Mouse (Mus musculus) heart, postnatal 36 days (tissue): ENCODE data around the gene Fam76a. TPM values are rescaled to one million over a fixed set of nuclear protein-coding genes. Genes with fewer than 3 reads are reported as not detected.
"Not testable (repeated sequence)": the region's sequence is repeated elsewhere in the genome, so short reads cannot be mapped to it uniquely, and the experiment has no call there.

Experiments
- DNase-seq, 2 experiments: peaks; one replicate each; pipeline ENCODE4 v3.0.0; 2021 to 2022
- intact Hi-C: fragments of 180-260 bp; cut with DNase I; formaldehyde crosslinking; loops from one replicate; pipeline ENCODE4 v1.15.1; 2025
- total RNA-seq, 2 experiments: library from RNA; stranded (reverse); gene quantifications; 2 replicates each; pipeline ENCODE4 v1.2.3; 2021

Gene Fam76a
- total RNA-seq, 2 experiments from 2014 or later, result 42.3 to 46.4 TPM

DNA sequence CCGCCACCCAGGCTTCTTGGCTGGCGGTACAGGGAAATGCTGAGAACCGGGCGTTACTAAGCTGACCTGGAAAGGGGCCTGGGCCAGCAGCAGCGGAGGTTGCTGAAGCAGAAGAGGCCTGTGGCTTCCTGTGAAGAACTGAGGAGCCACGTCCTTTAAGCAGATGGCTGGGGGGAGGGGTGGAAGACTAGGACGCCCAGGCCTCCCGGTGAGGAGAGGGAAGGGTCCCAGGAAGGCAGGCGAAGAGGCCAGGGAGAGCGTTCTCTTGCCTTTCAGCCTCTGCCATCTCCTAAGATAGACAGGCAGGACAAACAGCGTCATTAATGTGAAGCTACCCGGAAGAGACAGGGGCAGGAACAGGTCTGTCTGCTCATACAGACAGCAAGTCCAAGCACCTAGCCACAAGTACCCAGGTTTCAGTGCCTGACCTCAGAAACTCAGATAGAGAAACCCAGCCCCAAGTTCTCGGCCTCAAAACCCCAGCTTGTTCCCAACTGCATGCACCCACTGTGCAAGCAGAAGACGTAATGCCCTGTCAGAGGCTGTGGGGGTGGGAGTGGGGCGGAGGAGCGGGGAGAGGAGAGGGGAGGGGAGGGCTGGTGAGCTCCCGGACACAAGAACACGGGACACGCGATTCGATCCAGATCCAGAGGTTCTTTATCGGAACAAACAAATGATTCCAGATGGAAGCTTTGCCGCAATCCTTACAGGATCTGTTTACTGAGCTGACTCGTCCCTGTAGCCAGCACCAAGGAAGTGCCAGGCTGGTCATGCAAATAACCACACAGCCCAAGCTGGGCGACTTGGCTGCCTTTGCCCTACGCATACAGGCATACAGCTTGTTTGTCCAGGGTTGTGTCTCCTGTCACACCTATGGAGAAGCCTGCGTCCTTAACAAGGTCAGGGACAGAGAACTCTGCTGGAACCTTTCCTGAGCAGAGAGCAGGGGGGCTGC lies 24.0 kb upstream of the Fam76a start:
- DNase-seq, result peak; percentile 53 to 67
- intact Hi-C loops, result loop anchor here (5.0 kb wide), 2 partner anchors 106 to 271 kb away; no protein-coding TSS in a partner anchor

DNA sequence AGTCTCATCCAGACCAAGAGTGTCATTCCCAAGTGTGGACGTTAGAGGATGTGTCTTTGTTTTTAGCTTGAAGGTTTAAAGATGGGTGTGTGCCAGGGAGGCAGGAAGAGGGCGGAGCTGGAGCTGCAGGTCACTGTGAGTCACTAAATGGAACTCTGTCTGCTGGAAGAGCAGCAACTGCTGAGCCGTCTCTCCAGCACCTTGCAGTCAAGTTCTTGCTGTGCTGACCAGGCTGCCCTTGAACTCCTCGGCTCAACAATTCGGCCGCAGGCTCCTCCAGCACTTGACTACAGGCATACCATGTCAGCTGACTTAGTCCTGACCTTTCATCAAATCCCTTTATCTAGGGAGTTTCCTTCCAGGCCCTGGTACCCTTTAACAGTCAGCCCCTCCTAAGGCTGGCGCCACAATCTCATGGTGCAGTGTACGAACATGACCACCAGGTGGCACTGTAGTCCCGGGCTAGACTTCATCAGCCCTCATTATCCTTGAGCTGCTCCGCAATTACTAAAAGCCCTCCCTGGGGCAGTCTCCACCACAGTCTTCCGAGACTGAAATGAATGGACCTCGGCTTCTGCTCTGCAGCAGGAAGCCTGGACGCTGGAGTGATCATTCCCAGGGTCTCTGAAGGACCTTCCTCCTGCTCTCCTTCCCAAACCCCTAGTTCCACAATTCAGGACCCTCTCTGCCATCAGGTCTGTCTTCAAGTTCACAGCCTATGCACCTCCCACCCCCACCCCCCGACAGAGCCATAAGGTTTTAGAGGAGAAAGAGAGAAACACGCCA lies 23.1 kb upstream of the Fam76a start:
- intact Hi-C loops, result loop anchor here (1.0 to 5.0 kb wide), 4 partner anchors 60 to 351 kb away; no protein-coding TSS in a partner anchor
- peak; percentile 89 to 93 for DNase-seq

DNA sequence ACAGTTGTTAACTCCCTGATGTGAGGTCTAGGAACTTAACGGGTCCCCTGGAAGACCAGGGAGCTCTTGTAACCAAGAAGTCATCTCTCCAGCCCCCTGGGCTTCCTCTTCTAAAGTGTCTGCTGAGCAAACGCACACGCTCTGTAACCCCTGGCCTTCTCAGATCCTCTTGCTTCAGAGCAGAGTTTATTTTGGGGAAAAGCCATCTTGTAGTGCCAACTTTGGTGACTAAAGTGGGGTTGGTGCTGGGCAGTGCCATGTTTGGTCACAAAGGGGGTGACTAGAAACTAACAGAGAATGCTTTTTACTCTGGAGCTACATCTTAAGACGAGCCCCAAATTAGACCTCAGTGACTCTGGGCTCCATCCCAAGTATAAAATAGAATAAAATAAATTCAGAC lies 22.4 kb upstream of the Fam76a start:
- DNase-seq, result no peak
- intact Hi-C loops, result loop anchor here (1.0 to 5.0 kb wide), 4 partner anchors 61 to 352 kb away; no protein-coding TSS in a partner anchor

DNA sequence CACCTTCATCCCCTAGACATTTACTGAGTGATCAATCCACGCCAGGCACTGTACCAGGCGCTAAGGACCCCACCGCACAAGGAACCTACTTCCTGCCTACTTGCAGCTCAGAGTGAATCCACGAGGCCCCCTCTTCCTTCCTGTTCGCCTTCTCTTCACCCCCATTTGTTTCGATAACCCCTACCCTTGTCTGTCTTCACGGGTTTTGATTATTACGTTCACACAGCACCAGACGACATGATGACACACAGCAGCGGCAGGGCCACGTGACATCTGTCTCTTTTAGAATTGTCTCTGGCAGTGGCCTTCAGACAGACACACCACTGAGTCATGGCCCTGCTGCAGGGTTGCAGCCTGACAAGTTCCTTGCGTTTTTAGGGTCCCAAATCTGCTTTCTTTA lies 21.7 kb upstream of the Fam76a start:
- DNase-seq, result no peak
- intact Hi-C loops, result loop anchor here (2.0 kb wide), 1 partner anchor 353 kb away; no protein-coding TSS in a partner anchor

DNA sequence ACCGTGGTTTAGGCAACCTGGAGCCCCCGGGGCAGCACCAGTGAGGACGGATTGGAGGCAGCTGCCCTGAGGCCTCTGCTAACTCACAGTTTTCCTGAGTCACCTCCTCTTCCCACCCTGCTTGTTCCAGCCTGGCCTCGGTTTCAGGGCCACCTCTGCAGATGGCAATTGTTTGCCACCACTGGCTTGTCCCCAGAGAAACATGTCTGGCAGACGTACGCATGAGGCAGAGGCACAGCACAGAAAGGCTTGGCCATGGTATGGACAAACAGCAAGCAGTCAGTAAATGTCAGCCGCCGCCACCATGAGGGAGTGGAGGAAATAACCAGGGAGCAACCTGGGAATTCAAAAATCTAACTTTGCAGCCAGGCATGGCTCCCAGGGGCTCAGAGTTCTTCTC lies 20.7 kb upstream of the Fam76a start:
- intact Hi-C loops, result no loop called here
- DNase-seq, result no peak

DNA sequence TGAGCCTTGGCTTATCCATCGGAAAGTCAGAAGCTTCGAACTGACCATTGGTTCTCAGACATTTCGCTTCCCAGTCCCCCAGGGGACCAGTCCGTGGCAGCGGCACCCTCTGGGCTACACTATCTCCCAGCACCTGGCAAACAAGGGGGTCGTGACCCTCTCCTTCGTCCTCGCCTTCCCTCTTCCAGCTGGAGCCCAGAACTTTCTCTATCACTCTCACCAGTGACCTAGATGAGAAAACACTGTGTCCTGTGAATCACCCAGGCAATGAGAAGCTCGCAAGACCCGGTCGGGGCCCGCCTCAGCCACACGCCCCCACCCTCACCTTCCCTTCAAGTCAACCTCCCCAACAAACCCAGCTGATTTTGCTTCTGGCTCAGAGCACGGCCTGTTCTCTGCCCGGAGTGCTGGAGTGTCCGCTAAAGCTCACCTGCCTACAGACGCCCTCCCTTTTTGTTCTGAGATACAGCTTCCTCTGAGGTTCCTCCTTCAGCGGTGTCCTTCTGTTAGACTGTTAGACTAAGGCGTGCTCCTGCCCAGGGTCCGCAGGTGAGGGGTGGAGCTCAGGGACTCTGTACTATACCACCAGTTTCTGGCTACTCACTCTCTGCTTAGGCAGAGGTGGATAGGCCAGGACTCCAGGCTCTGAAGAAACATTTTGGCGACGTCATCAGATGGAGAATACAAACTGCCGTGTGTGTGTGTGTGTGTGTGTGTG lies 18.8 kb upstream of the Fam76a start:
- intact Hi-C loops, result no loop called here
- DNase-seq, result no peak

DNA sequence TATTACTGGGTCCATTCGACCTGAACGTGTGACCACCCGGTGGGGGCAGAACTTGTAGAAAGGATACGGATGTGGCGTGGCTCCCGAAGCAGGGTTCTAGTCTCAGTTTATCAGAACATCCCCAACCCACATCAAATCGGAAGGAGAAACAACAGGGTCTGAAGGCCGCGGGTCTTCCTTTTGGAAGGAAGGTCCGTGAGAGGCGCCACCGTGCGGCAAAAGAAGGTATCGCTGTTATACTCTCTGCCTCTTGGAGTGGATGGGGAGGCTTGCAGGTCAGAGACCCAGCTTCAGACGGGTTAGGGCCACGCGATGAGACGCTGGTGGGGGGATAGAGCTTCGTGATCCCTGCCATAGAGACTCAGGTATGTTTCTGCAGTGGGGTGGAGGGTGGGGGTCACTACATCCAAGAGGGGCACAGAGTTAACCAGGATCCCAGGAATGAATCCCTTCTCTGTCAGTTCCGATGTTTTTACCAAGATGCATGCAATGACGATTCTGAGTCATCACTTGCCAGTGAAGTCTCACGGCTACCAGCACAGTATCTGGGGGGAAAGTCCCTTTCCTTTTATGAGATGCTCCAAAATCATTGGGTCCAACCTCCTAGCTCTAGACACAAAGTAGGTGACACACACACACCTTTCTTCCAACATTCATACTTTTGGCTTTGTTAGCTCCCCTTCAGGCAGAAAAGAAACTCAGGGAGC lies 17.2 kb upstream of the Fam76a start:
- peak; percentile 66 to 80 for DNase-seq
- intact Hi-C loops, result no loop called here

DNA sequence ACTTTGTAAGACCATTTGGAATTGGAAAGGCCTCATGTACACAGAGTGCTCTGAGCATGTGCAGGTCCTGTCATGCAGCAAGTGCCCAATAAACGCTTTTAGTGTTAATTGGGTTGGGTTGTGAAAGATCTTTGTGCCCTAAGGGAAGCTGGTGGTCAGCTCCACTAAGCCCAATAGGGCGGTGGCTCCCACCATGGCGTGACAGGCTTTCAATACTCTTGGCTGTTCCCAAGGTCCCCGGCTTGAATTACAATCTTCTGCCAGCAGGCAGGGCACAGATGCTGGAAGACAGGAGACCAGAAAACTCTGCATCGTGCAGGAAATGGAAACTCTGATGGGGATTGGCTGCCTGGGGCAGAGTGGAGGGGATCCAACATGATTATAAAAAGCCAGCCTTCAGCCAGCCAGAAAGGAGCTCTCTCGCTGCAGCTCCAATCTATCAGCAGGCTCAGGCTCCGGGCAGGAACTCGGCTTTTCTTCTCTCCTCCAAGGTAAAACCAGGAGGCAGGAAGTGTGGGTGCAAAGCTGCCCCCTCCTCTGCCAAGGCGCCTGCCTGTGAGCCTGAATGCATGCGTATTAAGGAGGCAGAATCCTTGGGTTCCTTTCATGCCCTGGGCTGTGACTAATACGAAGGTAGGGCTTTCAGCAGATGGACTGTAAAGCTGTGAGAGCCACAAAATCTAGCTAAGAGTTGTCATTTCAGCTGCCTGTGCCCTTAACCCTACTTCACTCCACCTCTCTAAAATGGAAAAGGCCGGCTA lies 16.0 kb upstream of the Fam76a start:
- intact Hi-C loops, result no loop called here
- DNase-seq, result no peak

DNA sequence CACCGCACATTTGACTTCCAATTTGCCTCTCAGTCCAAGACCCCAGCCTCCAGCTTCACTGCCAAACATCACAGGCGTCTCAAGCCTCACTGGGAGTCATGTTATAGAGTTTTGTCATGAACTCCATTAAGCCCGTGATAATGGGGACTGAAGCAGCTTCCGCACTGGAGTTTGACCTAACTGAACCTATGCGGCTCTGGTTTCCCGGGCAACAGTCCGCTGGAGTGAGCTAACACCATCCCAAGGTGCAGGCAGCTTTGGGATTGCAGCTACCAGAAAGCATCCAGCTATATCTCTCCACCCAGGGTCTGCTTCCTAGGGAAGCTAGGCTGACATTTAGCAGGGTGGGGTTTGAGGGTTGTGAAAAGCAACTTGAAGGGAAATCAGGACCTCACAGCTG lies 12.3 kb upstream of the Fam76a start:
- intact Hi-C loops, result no loop called here
- DNase-seq, result no peak

DNA sequence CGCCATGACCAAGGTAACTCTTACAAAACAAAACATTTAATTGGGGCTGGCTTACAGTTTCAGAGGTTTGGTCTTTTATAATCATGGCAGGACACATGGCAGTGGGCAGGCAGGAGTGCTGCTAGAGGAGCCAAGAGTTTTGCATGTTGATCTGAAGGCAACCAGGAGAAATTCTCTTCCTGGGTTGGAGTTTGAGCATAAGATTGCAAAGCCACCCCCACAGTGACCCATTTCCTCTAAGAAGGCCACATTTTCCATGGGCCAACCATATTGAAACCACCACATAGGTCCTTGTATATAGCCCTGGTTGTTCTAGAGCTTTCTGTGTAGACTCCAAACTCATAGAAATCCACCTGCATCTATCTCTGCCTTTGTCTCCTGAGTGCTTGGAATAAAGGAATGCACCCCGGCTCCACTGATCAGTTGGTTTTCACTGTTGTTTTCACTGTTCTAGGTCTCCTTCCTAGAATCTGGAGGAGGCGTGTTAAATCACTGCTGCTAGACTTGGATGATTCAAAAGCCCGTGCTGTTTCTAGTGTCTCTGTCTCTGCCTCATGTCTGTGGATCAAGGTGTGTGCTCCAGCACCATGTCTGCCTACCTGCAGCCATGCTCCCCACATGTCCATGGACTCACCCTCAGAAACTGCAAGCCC lies 10.5 kb upstream of the Fam76a start:
- DNase-seq, result no peak
- intact Hi-C loops, result no loop called here

DNA sequence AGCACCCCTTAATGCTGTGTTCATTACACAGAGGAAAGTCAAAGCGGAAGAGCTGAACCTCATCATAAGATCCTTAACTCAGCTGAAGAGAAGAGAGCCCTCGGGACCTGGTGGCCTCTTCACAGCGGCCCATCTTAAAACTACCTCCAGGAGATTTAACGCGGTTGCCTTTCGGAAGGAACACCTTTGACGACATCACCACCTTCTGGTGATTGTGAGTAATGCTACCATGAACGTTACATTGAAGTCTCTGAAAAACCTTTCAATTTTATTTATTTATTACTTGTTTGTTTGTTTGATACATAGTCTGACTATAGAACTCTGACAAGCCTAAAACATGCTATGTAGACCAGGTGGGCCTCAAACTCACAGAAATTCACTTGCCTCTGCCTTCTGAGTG lies 8.4 kb upstream of the Fam76a start:
- peak; percentile 54 to 56 for DNase-seq

DNA sequence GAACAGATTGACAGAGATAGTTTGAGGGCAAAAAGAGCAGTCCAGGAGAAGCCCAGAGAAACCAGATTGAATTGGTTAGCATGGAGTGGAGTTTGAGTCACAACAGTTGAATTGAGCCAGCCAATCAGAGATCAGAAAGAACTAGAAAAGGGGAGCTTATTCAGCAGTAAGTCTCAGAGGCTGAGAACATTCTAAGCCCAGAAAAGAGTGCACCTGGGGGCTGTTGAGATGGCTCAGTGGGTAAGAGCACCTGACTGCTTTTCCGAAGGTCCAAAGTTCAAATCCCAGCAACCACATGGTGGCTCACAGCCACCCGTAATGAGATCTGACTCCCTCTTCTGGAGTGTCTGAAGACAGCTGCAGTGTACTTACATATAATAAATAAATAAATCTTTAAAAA lies 4.2 kb upstream of the Fam76a start:
- intact Hi-C loops, result loop anchor here (10.0 kb wide), 1 partner anchor 382 kb away; no protein-coding TSS in a partner anchor

More for the DNA sequence above, 8.4 kb upstream of the Fam76a start:
- intact Hi-C loops, result loop anchor here (1.0 kb wide), 1 partner anchor 154 kb away; no protein-coding TSS in a partner anchor

DNA sequence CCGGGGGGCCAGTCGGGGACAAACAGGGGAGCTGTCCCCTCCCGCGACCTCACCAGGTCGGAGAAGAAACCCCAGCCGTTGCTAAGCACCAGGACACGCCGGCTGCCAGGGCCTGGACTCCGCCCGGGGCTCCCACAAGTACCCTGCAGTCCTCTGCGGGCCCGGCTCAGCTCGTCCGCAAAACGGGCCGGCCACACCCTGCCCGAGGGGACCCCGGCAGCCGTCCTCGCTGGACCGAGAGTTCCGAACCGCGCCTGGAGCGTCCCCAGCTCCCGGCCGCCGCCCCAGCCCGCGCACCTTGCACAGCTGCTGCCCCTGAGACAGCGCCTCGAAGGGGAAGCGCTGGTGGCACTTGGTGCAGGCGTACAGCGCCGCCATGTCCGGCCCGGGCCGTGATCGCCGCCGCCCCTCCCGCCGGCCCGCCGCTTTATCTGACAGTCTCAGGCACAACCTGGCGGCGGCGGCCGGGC lies 262 bp downstream of the Fam76a start:
- intact Hi-C loops, result loop anchor here (2.0 to 10.0 kb wide), 3 partner anchors 37 to 377 kb away; partner anchors contain the start of genes Ppp1r8 and Stx12
- peak in 1 of 2 experiments; percentile 56 for DNase-seq

More for the DNA sequence above, 4.2 kb upstream of the Fam76a start:
- not testable (repeated sequence) for DNase-seq

DNA sequence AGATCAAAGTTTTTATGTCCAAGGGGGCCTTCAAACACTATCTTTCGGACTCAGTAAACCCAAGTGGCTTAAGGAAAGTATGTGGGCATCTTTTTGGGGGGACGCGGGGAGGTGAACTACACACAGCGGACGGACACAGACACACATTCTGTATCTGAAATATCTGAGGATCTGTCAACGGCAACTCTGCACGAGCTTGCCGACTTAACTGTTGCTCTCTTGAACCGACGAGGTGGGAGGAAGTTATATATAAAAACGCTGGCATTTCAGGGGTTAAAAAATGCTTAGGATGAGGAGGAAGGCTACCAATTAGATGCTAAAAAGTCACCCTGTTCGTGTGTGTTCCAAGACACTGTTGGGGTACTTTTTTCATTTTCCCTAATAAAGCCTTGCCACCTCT lies 870 bp downstream of the Fam76a start:
- no peak for DNase-seq
- intact Hi-C loops, result loop anchor here (10.0 kb wide), 1 partner anchor 377 kb away; no protein-coding TSS in a partner anchor

DNA sequence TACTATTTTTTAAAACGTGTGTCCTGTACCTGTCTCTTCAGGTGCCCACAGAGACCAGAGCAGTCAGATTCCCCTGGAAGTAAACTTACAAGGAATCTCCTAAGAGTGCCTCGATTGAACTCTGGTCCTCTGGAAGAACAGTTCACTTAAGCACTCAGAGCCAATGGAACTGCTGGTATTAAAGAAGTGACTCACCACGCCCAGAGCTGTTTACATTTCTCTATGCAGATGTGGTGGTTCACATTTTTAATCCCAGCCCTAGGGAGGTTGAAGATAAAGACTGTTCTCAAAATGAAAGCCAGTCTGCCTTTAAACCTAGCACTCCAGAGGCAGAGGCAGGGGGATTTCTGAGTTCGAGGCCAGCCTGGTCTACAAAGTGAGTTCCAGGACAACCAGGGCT lies 2.2 kb downstream of the Fam76a start:
- DNase-seq, result no peak
- intact Hi-C loops, result loop anchor here (10.0 kb wide), 1 partner anchor 375 kb away; no protein-coding TSS in a partner anchor

DNA sequence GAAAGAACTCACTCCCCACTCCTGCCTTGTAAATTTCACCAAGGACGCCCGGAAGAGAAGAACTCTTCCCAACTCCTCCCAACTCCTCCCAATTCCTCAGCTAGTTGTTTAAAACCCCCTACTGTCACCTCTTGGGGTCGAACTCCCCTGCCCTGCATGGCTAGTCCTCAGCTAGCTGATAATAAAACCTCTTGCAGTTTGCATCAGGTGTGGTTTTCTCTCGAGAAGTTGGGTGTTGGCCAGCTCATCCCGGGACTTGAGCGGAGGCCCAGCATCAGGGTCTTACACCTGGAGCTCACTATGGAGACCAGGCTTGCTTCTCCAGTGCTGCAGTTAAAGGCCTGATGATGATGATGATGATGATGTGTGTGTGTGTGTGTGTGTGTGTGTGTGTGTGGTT lies 3.9 kb downstream of the Fam76a start:
- intact Hi-C loops, DNase-seq: not testable (repeated sequence)

DNA sequence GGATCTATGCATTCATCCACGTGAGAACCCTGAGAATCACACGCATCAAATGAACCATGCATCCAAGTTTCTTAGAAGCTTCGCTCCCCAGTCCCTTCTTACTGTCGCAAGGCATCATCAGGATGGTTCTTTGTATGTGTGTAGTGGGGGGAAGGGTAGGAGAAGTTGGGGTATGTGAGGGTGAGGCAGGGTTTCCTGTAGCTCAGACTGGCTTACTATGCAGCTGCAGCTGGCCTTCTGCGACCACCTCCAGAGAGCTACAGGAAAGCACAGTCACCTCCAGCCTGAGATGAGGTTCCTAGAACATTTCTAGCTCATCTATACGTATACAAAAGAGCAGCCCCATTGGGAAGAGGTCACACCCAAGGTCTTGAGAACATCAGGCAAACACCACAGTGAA lies 10.2 kb downstream of the Fam76a start:
- intact Hi-C loops, result no loop called here
- DNase-seq, result no peak

DNA sequence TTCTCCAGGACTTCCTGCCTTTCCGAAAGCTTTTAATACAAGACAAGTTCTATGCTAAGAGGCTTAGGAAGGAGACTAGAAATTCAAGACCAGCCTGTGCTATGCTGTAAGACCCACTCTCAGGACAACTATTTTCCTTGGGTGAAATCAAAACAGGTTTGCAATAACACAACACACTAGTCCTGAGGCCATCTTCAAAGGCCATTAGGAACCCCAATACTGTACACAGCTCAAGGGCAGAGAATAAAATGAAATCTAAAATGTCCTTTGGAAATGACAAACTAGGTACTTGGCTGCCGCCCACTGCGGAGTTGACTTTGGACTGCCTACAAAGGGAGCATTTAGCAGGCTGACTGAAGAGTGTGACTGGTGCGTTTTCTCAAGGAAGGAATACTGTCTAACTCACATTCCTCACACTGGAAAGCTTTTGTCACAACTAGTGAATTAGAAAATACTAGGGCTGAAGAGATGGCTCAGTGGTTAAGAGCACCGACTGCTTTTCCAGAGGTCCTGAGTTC lies 16.5 kb downstream of the Fam76a start:
- intact Hi-C loops, result loop anchor here (2.0 kb wide), 1 partner anchor 21 kb away; the partner anchor contains the start of gene Stx12

More for the DNA sequence above, 16.5 kb downstream of the Fam76a start:
- no peak for DNase-seq
